Mouse (Mus musculus) layer of hippocampus, postnatal 14 days (tissue): ENCODE measurements around the gene Mmp21. TPM values are rescaled to one million over a fixed set of nuclear protein-coding genes. Genes with fewer than 3 reads are reported as not detected.

Source experiments
- DNase-seq, 2 experiments: peaks; one replicate each; pipeline ENCODE4 v3.0.0; 2021 to 2022; ENCODE audit warnings: low spot score in 2 of 2, mixed read lengths in 1 of 2
- total RNA-seq, 2 experiments: library from RNA; stranded (reverse); gene quantifications; 2 replicates each; pipeline ENCODE4 v1.2.3; 2021

Gene Mmp21
- total RNA-seq, 2 experiments from 2014 or later = not detected

DNA sequence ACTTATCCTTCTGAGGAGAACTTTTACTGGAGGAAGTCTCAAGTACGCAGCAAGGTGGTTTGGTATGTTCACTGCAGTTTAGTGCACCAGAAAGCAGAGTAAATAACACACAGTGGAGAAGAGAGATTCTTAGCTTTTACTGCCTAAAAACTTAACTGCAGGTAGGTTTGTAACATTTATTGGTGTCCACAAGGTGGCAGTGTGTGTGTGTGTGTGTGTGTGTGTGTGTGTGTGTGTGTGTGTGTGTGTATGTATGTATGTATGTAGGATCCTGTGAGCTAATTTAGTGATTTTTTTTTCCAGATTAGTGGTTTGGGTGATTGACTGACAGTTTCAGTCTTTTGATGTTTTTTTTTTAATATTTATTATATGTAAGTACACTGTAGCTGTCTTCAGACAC lies 10.8 kb downstream of the Mmp21 start:
- DNase-seq = no peak

DNA sequence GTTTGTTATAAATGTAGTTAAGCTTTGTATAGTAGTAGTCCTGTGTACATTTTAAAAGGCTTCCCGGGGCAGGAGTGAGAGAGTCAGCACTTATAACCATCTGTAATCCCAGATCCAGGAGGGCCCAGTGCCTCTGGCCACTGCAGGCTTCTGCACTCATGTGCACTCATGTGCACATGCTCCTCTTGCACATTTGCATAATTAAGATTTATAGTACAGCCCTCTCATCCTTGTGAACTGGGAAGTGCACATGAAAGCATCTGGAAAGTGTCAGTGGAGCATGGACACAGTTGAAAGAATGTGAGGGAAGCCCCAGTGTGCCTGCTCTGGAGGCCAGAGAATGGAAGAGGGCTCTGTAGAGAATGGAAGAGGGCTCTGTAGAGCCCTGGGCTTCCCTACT lies 17.4 kb downstream of the Mmp21 start:
- no peak for DNase-seq

- no peak for DNase-seq
Observed at GRCm38 (mm10) chr7:133645716-133646115, 34.1 kb downstream of the Mmp21 start.

DNA sequence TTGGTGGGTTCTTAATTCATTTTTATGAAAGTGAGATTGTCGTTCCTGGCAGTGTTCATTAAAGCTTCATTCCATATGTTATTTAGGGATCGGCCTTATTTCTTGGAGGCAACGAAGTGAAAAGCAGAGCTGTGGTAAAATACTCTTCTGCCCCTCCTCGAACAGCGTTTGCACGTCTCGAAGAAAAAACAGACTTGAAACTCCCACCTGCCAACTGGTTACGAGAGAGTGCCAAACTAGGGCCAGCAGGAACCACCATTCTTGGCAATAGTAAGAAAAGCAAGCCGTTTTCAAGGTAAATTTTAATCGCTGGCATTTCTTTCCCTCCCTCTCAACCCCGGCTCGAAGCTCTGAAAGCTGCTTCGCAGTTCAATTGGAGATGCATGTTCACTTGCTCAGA lies 41.0 kb downstream of the Mmp21 start:
- DNase-seq = peak; percentile 16 to 69

DNA sequence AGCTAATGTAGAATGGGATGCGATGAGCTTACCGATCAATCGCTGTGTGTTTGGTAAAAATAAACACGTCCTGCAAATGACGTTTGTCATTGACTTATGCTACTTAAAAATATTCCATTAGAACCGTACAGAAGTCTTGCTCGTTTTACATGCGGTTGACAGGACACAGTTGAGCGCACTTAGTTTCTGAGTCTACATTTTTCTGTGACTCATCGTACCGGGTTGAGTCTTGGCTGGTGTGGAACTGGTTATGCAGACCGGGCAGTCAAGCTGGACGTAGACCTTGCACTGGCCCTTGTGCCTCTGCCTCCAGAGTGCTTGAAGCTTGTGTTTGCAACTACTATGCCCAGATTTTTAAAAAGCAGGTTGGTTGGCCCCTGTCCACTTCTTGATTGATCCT lies 41.6 kb downstream of the Mmp21 start:
- DNase-seq = peak in 1 of 2 experiments; percentile 11

DNA sequence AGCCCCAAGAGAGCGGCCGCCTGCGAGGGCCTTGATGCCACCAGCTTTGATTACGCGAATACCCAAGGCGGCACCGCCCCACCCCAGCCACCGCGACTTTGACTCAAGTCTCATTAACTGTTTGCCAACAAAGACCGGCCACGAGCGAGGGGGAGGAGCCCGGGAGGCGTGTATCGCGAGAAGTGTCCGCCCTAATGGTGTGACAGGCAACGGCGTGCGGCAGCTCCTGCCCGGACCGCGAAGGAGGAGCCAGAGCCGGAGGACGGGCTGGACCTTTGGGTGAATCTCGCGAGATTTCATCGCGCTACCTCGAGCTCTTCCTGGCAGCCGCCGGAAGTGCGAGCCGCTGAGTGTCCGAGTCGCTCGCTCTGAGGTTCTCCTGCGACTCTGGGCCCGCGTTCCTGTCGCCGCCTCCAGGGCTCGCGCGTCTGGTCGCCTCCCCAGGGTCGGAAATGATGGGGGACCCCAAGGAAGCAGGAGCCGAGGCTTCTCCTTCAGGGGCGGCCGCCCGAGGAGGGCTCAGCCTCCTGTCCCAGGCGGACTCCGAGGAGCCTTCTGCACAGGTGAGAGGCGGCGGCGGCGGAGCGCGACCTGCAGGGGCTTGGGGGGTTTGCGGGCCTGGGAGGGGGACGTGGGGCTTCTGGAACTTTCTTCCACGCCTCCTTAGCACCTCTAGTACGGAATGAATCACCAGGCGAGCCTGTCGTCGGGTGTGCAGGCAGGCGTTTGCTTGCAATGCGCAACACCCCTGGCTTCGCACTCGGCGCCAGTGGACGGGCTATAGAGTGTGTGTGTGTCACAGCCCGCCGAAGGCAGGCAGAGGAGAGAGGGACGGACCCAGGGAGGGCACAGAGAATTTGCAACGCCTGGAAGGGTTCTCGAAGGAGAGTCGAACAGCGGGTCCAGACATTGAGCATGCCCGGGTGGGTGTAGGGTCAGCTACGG lies 42.2 kb downstream of the Mmp21 start, which contains the start of gene Edrf1:
Gene Edrf1, plus strand, starts transcription at position 183 of the 945 bp plus-strand sequence.
- DNase-seq = peak; percentile 97

GRCm38 (mm10) chr7:133636738-133637352 lies 43.0 kb downstream of the Mmp21 start:
- peak; percentile 92 to 93 for DNase-seq

GRCm38 (mm10) chr7:133634932-133635650 lies 44.8 kb downstream of the Mmp21 start:
- no peak for DNase-seq

GRCm38 (mm10) chr7:133632476-133632875 lies 47.4 kb downstream of the Mmp21 start:
- DNase-seq = peak; percentile 46 to 57

DNA sequence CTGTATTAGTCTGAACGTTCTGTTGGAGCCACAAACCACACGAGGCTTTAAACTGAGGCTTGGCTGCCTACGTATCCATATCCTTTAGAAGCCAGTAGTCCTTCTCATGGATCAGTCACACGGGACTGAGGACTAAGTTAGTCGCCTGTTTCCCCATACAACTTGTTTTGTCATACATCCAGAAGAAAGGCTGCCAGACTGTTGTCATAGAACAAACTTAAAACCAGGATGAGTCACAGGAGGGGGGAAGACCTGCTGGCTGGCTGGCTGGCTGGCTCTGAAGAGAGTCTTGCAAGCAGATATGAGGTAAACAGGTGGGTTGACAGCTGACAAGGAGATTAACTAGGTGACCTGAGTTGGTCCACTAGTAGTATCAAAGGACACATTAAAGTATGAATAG lies 49.0 kb downstream of the Mmp21 start:
- DNase-seq = no peak

GRCm38 (mm10) chr7:133627184-133627936 lies 52.5 kb downstream of the Mmp21 start:
- DNase-seq = peak in 1 of 2 experiments; percentile 53

Other genes starting within 250 kb of the Mmp21 start
- gene Tex36, start 77.9 kb downstream of the Mmp21 start, total RNA-seq = not detected
- gene Edrf1, start 42.5 kb downstream of the Mmp21 start, total RNA-seq = 10 to 100 TPM; 27.8 to 29.4 TPM
- 10 to 100 TPM; 56.1 to 64.7 TPM for gene Bccip, start 29.3 kb upstream of the Mmp21 start, total RNA-seq
- 10 to 100 TPM; 19.8 to 20.8 TPM for gene Uros, start 30.0 kb upstream of the Mmp21 start, total RNA-seq
- gene Fank1, start 96.8 kb upstream of the Mmp21 start, total RNA-seq = 1 to 10 TPM; 2.3 to 2.7 TPM
- gene Dhx32, start 102.7 kb upstream of the Mmp21 start, total RNA-seq = 10 to 100 TPM; 46.9 to 49.3 TPM